Mouse (Mus musculus) megakaryocyte, adult 5-6 weeks (primary cell): ENCODE data around the gene Olfr1176. TPM values are rescaled to one million over a fixed set of nuclear protein-coding genes. Genes with fewer than 3 reads are reported as not detected.

Experiments
- ATAC-seq: 2 replicates; pipeline ENCODE4 v1.8.0; 2016; ENCODE audit warnings: mild to moderate bottlenecking, inconsistent platforms; ENCODE audit not compliant: poor library complexity, severe bottlenecking
- total RNA-seq, 2 experiments: library from RNA; stranded (forward) in 1 of 2; stranded (reverse) in 1 of 2; fragments of 153-499, 151-499 nt in 1 of 2; fragments of 221-1000, 200-1000 nt in 1 of 2; gene quantifications; 2 replicates each; pipeline versions ENCODE4 v1.2.3 to v1.2.4; 2015 to 2017

Olfr1176 gene
- total RNA-seq (2015) (not detected in 2 replicates), total RNA-seq (2017) (not detected in 2 replicates)

DNA sequence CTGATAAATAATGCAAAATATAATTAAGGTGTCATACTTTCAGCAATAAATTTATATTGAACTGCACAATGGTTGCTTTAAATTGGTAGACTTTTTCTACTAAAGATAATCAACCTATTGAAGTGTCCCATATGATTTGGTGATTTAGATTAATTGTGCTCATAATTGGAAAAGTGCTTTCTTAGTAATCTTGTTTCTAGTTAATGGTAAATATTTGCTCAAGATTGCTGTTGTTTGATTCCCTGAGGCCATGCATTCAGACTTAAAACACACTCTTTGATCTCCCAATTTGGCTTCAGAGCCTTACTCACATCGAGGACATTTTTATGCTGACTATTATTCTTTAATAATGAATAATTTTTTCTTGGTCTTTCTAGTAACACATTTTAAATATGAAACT lies at the start of gene Olfr1176:
Gene Olfr1176 (plus strand): TSS at position 301 of the 400 bp plus-strand sequence.
- ATAC-seq, result no peak

DNA sequence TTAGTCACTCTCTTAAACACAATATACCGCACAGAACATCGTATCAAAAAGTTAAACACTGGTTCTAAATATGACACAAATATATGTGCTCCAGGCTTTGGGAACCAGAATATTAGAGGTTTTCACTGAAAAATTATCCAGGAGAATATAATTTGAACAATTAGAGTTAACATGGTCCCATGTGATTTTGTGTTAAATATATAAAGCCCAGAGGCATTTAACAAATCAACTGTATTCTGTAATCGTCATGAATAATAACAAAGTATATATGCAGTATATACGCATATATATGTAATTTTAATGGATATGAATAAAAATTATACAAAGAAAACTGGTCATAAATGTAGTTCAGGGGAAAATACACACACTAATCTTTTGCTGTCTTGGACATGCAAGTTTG lies 21.5 kb upstream of the Olfr1176 start, which contains the start of gene Olfr1174-ps:
Gene Olfr1174-ps (minus strand): TSS at position 101 of the 400 bp plus-strand sequence.
- ATAC-seq, result no peak

GRCm38 (mm10) chr2:88327115-88327514 lies 9.4 kb upstream of the Olfr1176 start, which contains the start of gene Olfr1175-ps:
Olfr1175-ps (minus strand) TSS chr2:88327215.
- no peak for ATAC-seq

DNA sequence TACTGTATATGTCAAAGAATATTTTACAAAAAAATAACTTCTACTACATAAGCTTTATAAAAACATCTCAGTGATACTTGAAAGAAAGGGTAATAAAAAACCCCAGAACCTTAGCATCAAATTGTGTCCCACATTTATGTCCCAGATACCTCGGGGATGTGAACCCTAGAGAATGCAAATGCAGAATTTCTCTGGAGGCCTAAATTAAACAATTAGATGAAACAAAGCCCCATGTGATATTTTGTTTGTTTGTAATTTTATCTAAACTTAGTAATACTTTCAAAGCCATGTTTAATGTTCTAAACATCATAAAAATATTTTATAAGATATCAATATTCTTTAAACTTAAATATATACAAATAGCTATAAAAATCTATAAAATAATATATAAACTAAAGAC lies 9.9 kb downstream of the Olfr1176 start, which contains the start of gene Olfr1177-ps:
Gene Olfr1177-ps (minus strand): TSS at position 101 of the 400 bp plus-strand sequence.
- no peak for ATAC-seq

DNA sequence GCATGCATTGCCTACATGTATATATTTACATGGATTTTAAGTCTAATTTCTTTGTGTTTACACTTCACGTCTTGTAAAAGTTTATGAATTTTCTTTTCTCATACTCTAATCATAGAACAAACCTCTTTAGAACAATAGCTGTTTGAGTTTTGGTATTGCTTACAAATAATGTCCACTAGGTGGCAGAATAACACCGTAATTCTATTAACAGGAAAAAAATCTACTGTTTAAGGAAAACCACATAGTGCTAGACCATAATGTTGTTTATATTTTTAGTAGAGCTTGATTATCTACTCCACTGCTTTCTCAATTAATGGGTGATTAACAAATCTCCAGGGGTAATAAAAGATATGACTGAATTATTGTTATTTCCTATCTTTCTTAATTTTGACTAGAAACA lies 19.8 kb downstream of the Olfr1176 start:
- ATAC-seq, result no peak; the same call in 1 of the 2 replicates

DNA sequence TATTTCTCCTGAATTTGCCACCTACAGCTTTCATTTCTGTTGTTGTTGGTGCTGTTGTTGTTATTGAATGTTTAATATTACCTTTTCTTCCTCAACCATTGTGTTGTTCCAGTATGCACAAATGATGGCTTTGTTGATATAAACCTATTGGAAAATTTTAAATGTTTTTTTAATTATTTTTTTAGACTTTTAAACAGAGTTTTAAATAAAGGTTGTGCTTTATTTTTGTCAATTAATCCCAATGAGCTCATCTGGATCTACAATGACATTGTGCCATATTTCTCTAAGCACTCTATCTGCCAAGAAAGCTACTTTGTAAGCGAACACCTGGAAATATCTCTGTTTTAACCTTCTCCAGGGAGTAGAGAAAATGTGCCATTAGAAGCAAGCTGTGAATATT lies 50.2 kb downstream of the Olfr1176 start, which contains the start of gene Olfr1178:
Gene Olfr1178 (plus strand): TSS at position 301 of the 400 bp plus-strand sequence.
- ATAC-seq, result no peak

Other genes with a start within 250 kb of the Olfr1176 start
- gene Olfr1164, start 242.8 kb upstream of the Olfr1176 start, total RNA-seq (2015), result not detected in 2 replicates
- not detected in 2 replicates for gene Olfr1164, start 242.8 kb upstream of the Olfr1176 start, total RNA-seq (2017)
- gene Olfr1166, start 208.4 kb upstream of the Olfr1176 start, total RNA-seq (2015), result not detected in 2 replicates
- not detected in 2 replicates for gene Olfr1166, start 208.4 kb upstream of the Olfr1176 start, total RNA-seq (2017)
- gene Olfr1167, start 181.5 kb upstream of the Olfr1176 start, total RNA-seq (2015), result not detected in 2 replicates
- 0.04 TPM in 1 of 2 replicates, not detected in the other for gene Olfr1167, start 181.5 kb upstream of the Olfr1176 start, total RNA-seq (2017)
- gene Olfr1168, start 154.8 kb upstream of the Olfr1176 start, total RNA-seq (2015), result not detected in 2 replicates
- gene Olfr1168, start 154.8 kb upstream of the Olfr1176 start, total RNA-seq (2017), result not detected in 2 replicates
- gene Olfr1170, start 108.4 kb upstream of the Olfr1176 start, total RNA-seq (2015), result not detected in 2 replicates
- gene Olfr1170, start 108.4 kb upstream of the Olfr1176 start, total RNA-seq (2017), result not detected in 2 replicates
- gene Olfr1173, start 56.8 kb upstream of the Olfr1176 start, total RNA-seq (2015), result not detected in 2 replicates
- gene Olfr1173, start 56.8 kb upstream of the Olfr1176 start, total RNA-seq (2017), result 0.04 TPM in 1 of 2 replicates, not detected in the other
- not detected in 2 replicates for gene Olfr1174-ps, start 21.6 kb upstream of the Olfr1176 start, total RNA-seq (2015)
- not detected in 2 replicates for gene Olfr1174-ps, start 21.6 kb upstream of the Olfr1176 start, total RNA-seq (2017)
- gene Olfr1175-ps, start 9.5 kb upstream of the Olfr1176 start, total RNA-seq (2015), result not detected in 2 replicates
- gene Olfr1175-ps, start 9.5 kb upstream of the Olfr1176 start, total RNA-seq (2017), result not detected in 2 replicates
- not detected in 2 replicates for gene Olfr1177-ps, start 9.8 kb downstream of the Olfr1176 start, total RNA-seq (2015)
- gene Olfr1177-ps, start 9.8 kb downstream of the Olfr1176 start, total RNA-seq (2017), result not detected in 2 replicates
- gene Olfr1178, start 50.3 kb downstream of the Olfr1176 start, total RNA-seq (2015), result not detected in 2 replicates
- not detected in 2 replicates for gene Olfr1178, start 50.3 kb downstream of the Olfr1176 start, total RNA-seq (2017)
- not detected in 2 replicates for gene Olfr1179, start 69.7 kb downstream of the Olfr1176 start, total RNA-seq (2015)
- not detected in 2 replicates for gene Olfr1179, start 69.7 kb downstream of the Olfr1176 start, total RNA-seq (2017)
- gene Olfr1180, start 82.4 kb downstream of the Olfr1176 start, total RNA-seq (2015), result not detected in 2 replicates
- gene Olfr1180, start 82.4 kb downstream of the Olfr1176 start, total RNA-seq (2017), result not detected in 2 replicates
- not detected in 2 replicates for gene Olfr1181, start 89.5 kb downstream of the Olfr1176 start, total RNA-seq (2015)
- not detected in 2 replicates for gene Olfr1181, start 89.5 kb downstream of the Olfr1176 start, total RNA-seq (2017)
- not detected in 2 replicates for gene Gm13757, start 112.4 kb downstream of the Olfr1176 start, total RNA-seq (2015)
- gene Gm13757, start 112.4 kb downstream of the Olfr1176 start, total RNA-seq (2017), result not detected in 2 replicates
- not detected in 2 replicates for gene Olfr1183, start 118.1 kb downstream of the Olfr1176 start, total RNA-seq (2015)
- not detected in 2 replicates for gene Olfr1183, start 118.1 kb downstream of the Olfr1176 start, total RNA-seq (2017)
- gene Olfr1184, start 146.9 kb downstream of the Olfr1176 start, total RNA-seq (2015), result not detected in 2 replicates
- gene Olfr1184, start 146.9 kb downstream of the Olfr1176 start, total RNA-seq (2017), result not detected in 2 replicates
- not detected in 2 replicates for gene Olfr1185-ps1, start 156.6 kb downstream of the Olfr1176 start, total RNA-seq (2015)
- gene Olfr1185-ps1, start 156.6 kb downstream of the Olfr1176 start, total RNA-seq (2017), result not detected in 2 replicates
- not detected in 2 replicates for gene Olfr1186, start 181.8 kb downstream of the Olfr1176 start, total RNA-seq (2015)
- gene Olfr1186, start 181.8 kb downstream of the Olfr1176 start, total RNA-seq (2017), result not detected in 2 replicates
- not detected in 2 replicates for gene Olfr1188, start 220.2 kb downstream of the Olfr1176 start, total RNA-seq (2015)
- not detected in 2 replicates for gene Olfr1188, start 220.2 kb downstream of the Olfr1176 start, total RNA-seq (2017)
- gene Olfr1189, start 249.7 kb downstream of the Olfr1176 start, total RNA-seq (2015), result not detected in 2 replicates
- gene Olfr1189, start 249.7 kb downstream of the Olfr1176 start, total RNA-seq (2017), result not detected in 2 replicates